Mouse (Mus musculus) natural killer cell, adult 2 months (primary cell): Measurements from ENCODE around the gene Arhgap18.

Experiments used
- DNase-seq, 2 experiments: peaks; one replicate each; pipeline ENCODE4 v3.0.0; 2022; ENCODE audit warnings: low spot score in 2 of 2

Arhgap18 gene

DNA sequence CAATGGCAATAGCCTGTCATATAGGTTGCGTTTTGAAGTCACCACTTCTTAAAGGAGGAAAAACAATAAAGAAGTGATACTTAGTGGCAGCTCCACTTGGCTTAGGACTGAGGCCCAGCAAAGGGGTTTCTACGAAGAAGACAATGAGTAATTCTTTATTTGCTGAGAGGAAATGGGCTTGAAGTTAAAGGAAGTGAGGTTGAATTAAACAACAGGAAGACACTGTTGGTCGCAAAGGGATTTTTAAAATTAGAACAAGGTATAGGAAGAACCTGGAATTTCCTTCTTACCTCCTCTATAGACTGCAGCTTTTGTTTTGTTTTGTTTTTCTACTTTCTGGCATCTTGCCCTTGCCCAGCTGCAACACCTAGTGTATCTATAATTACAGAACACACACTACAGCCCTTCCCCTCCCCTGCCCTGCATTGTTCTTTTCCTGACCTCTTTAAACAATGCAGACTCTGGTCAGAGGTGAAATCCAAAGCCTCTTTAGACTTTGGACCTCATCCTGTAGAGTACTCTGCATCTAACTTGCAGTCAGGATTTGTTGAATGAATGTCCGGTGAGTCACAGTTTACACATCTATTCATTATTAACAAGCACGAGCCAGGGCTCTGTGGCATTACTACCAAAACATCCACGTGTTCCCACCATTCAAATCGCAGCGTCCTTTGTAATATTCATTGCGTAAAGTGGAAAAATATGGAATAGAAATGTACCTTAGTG lies 75.4 kb downstream of the Arhgap18 start:
- DNase-seq, result no peak

DNA sequence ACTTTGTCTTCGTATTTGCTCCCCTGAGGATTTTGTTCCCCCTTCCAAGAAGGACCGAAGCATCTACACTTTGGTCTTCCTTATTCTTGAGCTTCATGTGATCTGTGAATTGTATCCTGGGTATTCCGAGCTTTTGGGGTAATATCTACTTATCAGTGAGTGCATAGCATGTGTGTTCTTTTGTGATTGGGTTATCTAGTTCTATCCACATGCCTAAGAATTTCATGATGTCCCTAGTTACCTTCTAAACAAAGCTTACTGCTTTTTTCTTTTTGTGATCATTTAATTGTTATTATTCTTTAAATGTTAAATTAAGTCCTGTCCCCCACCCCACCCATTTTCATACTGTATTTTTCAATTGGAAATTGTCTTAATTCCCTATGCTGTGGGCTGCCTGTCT lies 78.8 kb downstream of the Arhgap18 start:
- no peak for DNase-seq

DNA sequence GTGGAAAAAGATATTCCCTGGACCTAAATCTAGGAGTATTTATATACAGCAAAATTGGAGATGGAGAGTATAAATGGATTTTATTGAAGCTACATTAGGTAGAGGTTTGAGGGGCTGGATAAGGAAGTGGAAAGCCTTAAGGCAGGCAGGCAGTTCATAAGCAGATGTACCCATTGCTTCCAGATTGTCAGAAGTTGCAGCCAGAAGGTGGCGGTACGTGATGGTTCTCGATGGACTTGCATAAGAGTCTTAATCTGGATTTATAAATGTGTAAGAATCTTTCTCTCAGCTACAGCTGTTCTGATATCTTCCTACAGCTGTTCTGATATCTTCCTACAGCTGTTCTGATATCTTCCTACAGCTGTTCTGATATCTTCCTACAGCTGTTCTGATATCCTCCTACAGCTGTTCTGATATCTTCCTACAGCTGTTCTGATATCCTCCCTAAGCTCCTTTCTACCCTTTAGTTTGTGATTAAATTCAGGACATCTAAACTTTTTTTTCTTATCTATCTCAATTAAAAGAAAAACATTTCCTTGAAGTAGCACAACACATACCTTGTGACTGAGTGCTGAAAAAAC lies 79.5 kb downstream of the Arhgap18 start:
- DNase-seq, result no peak

DNA sequence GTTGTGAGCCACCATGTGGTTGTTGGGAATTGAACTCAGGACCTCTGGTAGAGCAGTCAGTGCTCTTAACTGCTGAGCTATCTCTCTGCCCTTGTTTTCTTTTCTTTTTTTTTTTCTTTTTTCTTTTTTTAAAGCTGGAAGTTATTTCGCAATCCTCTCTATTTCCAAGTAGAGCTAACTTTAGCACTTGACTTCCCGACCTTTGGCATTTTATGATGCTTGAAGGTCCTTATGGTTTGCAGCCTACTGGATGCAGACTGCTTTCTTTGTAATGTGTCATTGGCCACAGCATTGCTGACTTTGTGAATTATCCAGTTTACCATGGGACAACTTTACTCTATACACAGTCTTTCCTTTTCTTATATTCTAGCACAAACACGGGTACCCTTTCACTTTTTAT lies 80.2 kb downstream of the Arhgap18 start:
- no peak for DNase-seq

DNA sequence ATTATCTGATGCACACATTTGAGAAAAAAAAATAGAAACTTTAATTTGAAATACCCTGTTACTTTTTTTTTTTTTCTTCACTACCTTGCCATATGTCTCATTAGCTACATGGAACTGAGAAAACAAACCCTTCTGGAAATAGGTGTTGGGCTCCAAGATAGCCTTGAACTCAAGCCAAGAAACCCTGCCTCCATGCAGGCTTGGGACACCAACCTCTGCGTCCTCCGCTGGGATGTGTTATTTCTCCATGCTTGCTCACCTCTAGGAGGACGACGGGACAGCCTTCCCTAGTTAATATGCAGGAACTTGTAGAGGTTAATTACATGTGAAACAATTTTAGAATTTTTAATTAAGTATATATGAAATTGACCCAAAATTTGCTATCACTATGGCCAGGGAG lies 96.1 kb downstream of the Arhgap18 start:
- no peak for DNase-seq

DNA sequence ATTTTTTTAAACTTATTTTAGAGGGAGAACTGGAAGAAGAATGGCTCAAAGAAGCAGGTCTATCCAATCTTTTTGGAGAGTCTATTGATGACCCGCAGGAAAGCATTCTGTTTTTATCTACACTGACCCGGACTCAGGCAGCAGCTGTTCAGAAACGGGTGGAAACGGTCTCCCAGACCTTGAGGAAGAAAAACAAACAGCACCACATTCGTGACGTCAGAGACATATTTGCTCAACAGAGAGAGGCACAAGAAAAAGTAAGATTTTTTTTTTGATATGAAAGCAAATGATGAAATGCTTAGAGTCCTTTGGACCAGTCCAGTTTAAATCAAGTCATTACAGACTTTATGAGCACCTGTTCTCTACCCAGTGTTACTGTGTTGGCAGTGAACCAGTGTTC lies 96.6 kb downstream of the Arhgap18 start:
- no peak for DNase-seq

DNA sequence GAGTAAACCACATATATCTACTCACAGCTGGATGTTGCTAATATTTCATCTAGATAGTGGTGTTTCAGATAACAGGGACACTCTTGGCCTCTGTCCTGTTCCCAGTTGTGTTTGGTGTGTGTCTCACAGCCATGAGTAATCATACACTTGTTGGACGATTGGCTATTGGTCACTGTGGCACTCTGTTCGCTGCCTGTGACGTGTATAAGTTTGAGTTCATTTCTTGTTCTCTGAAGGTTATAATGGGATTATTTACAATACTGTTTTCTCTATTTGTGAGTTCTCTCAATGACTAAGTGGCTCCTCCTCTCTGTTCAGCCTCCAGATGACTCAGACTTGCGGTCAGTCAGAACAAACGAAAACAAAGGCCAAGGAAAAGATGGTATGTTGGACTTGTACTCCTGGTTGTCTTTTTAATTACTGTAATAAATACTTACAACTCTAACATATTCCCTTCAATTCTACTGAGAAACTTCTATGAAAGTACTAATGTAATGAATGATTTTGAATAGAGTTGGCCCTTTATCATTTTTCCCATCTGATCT lies 101.4 kb downstream of the Arhgap18 start:
- DNase-seq, result no peak

DNA sequence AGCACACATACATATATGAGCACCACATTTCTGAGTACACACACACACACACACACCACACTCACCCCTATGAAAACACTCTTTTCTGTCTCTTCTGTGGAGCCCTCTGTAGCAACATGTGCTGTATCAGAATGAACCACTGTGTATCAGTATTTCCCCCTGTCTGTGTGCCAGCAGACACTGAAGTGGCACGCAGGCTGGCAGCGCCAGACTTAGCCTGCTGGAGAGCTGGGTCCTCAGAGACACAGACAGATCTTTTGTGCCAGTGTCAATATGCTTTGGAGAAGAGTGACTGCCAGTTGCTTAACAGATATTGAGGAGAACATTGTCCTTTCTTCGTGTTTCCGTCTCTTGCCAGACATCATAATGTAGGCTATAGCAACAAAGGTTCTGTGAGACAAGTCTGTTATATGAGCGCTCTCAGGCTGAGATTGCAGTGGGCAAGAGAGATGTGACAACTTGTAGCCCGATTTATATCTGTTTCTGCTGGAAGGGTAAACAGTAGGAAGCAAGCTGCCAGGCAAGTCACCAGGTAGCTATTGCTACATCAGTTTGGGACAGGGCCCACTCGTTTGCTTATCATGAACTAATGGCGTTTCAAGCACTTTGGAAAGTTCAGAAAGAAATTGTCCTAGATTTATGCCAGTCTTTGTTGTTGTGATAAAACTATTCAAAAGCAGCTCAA lies 102.8 kb downstream of the Arhgap18 start:
- no peak for DNase-seq

DNA sequence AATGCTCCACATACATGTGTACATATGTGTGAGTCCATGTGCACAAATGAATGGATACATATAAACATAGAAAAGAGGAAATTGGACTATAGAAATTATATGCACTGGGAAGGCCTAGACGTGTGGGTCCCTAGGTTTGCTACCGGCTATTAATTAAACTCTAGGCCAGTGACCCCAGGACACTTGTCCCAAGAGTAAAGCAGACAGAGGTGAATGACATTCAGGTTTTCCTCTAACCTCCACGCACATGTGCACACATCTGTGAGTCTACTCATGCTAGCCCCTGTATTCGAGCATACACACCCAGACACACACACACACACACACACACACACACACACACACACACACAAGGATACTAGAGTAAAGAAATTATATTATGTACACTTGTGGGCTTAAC lies 104.4 kb downstream of the Arhgap18 start:
- no peak for DNase-seq

DNA sequence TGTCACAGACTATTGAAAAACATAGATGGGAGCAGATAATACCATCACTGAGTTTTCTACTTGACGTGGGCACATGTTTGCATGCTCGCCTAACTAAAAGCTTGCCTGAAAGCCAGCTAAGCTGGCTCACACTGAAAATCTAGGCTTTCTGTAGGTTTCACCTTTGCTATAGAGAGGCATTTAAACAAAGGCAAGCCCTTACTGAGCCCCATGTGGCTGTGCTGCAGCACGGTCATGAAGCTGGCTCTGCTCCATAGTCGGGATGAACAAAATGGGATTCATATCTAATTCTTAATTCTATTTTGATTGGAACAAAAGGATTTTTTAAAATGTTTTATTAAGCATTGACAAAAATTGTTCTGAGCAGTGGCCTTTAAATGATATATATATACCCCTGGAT lies 105.3 kb downstream of the Arhgap18 start:
- DNase-seq, result no peak

DNA sequence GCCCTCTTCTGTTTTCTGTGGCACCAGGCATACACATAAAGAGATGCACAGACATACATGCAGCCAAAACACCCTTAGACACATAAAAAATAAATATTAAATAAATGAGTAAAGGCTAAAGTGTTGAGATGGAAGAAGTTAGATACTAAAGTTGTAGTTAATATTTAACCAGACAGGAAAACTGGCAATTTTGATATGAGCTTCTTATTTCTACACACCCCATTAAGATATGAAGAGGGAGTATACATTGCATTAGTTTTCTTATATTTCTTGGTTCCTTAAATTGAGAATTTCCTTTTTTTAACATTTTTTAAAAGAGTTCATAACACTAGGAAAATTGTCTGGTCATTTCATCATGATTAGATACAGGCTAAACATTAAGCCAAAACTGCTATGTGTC lies 108.0 kb downstream of the Arhgap18 start:
- no peak for DNase-seq

DNA sequence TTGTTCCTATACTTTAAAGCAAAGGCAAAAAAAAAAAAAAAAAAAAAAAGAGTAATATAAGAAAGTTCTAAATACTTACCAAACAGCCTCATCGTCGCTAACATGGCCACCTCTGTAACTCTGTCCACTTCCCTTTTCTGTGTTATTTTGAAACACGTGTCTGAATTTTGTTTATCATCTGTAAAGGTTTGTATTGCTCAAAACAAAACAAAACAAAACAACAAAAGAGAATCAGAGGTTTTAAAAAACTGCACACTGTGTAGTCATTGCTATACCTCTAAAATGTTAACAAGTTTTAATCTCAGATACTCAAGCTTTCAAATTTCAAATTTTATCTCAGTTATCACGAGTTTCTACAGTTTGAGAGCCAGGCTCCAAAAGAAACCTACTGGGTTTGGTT lies 109.0 kb downstream of the Arhgap18 start:
- no peak for DNase-seq

DNA sequence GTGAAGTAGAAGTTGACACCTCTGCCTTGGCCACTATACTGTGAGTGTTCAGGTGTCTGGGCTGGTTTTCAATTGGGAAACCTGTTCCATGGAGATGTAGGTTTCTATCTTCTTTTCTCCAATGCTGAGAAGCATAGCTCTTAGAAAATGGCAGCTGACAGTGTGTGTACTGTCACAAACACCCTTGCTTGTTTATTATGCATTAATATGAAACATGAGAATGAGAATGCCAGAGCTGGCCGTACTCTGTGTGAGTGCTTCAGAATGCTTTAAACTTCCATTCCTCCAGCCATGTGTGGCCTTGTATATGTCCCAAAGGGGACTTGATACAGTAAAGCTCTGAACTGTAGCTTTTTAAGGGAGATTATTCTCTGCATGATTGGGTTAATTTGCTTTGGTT lies 110.8 kb downstream of the Arhgap18 start:
- DNase-seq, result no peak

DNA sequence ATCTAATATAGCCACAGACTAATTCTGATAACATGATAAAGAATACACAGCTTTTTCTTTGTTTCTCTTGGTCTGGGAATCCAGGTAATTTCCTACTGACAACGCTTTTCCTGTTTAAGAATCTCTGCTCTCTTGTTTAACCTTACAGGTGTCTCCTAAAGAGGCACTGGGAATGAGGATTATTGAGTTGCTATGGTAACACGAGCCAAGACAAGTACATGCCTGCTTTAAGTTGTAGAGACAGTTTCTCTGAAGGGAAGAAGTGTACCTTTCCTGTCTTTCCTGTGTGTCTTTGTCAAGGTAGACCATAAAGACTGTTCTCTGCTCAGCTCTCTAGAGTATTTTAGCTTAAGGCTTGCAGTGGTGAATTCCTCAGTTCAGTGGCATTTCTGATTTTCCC lies 117.6 kb downstream of the Arhgap18 start:
- no peak for DNase-seq

DNA sequence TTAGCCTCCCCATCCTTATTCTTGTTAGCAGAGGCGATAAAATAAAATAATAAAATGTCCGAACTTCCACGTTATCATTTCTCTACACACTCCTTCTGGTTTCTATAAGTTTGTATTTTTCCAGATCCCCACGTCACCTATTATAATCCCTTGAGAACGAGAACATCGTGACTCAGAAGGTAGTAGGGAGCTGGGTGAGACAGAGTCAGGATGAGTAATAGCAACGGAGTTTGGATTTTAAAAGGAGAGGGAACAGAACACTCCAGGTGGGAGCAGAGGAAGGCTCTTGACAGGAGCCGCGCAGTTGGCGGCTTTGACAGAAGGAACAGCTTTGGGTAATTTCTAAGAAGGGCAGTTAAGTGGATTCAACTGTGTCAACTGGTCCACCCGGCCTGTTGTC lies 124.1 kb downstream of the Arhgap18 start:
- no peak for DNase-seq

DNA sequence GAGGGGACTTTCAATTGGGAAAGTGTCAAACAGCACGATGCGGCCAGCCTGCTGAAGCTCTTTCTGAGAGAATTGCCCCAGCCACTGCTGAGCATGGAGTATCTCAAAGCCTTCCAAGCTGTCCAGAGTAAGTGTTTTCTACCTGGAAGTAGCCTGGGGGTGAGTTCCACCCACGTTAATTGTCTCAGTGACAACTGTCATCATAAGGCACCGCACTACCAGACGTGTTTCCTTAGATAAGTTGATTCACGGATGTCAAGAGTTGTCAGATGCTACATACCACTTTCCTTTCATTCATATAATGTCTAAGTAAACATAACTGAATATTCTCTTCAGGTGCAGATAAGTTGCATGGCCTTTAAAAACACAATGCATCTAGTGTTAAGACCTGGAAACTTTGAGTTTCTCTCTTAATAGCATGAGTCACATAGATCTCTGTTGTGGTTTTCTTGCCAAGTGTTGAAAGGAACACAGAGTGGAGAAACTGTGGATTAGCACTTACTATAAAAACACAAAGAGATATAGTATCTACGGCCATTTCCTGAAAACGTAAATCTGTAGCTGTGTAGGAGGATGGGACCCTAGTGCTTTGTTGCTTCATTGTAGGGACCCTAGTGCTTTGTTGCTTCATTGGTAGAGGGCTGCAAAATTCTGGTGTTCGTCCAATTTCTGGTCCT lies 125.8 kb downstream of the Arhgap18 start:
- DNase-seq, result no peak

DNA sequence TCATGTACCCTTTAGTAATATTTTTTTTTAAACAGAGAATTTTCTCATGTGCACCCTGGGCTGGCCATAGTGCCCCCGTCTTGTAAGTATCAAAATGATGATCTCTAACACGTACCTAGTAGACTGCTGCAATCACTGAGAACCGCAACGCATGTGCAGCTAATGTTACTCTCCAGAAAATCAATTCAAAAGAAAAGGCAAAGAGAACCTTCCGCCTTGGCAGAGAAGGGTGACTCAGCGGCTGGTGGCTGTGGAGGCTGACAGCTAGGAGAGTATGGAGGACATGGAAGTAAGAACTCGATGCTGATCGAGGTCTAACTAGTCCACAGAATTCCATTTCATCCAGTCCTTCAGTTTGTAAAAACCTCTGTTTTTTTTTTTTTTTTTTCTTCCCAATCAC lies 131.7 kb downstream of the Arhgap18 start:
- DNase-seq, result no peak

DNA sequence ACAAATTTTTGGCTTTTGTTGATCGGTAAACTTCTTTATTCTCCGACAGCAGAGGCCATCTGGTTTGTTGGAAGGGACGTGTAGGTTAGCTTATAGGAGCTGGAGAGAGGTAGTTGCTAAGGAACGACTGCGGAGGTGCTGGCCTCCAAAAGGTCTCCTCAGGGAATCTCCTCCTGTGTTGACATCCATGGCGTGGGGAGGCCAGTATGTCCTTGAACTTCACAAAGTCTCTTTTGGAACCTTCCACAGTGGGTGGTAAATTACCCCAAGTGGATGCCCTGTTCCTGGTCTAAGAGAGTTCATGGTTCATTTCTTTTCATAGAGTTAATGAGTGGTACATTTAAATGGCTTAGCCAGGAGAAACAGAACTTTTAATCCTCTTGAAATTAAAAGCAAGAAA lies 136.0 kb downstream of the Arhgap18 start:
- no peak for DNase-seq

DNA sequence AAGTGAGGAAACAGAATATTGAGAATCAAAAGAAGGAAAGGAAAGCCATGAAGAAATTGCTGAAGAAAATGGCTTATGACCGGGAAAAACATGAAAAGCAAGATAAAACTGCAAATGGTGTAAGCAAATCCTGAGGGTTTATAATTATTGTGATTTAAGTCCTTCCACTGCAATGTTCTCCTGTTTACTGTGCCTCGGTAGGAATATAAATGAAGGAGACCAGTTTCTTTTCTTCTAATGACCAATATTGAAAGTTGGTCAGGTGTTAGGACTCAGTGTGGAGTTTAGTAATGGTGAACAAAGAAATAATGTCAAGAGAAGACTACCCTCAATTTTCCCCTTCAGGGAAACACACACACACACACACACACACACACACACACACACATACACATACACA lies 136.5 kb downstream of the Arhgap18 start:
- no peak for DNase-seq

DNA sequence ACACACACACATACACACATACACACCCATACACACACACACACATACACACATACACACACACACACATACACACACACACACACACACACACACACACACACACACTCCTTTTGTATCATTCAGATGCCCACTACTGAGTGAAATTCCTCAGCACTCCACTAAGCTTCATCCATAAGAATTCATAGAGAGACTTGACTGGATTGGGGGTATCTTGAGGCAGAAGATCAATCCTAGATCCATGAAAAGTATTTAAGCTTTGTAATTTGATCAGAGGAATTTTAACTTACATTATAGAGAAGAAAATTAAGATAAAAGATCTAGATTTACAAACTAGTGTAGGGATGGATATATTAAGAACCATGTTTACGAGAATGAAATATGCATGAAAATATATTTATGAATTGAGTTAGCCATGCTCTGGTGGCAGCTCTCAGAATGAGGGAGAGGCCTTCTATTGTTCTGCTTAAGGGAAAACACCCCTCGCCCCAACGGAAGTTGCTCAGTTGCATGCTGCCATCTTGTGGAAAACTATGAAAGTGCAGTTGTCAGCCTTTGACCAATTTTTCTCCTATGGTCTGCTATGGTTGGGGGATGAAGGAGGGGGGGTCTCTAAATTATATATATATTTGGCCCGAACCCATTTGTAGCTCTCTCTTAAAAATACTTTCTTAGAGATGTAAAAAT lies 137.2 kb downstream of the Arhgap18 start:
- peak; percentile 42 to 64 for DNase-seq

DNA sequence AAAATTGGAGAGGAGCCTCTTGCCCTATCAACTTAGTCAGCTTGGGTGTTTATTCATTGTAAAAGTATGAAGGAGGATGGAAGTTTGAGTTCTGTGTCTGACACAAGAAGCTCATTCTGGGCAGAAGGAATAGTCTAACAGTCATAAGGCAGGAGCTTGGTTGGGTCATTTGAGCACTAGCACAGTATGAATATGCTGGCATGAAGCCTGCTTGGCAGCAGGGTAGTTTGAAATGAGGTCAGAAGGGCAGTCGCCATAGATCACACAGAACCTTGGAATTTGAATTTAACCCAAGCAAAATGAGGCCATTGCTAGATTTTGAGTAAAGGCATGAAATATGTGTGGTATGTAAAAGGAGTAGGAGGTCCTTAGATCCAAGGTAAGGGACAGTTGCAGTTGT lies 139.9 kb downstream of the Arhgap18 start:
- no peak for DNase-seq

DNA sequence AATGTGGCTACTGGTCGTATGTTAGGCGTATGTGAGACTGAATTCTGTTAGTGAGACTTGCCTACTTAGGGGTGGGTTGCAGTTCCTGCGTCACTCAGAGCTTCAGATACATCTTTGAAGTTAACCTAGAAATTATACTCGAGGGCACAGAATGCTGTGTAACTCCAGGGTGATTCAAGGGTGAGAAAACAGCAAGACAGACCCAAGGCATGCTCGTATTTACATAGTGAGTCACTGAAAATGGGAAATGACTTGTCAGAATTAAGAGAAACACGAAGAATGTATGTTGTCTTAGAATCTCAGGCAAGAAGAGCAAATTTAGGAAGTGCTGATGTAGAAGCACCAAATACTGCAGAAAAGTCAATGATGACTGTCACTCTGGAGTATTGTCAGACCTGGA lies 142.5 kb downstream of the Arhgap18 start:
- DNase-seq, result no peak
